Mouse (Mus musculus) forebrain, embryonic 14.5 days (tissue): Measurements from ENCODE around the gene Actr5. TPM values are rescaled to one million over a fixed set of nuclear protein-coding genes. Genes with fewer than 3 reads are reported as not detected.

ENCODE experiments used
- ATAC-seq: fragments of 200-750 bp; cut with Nextera tagmentation; 2 replicates; pipeline ENCODE4 v1.8.0; 2017; ENCODE audit warnings: mild to moderate bottlenecking, moderate library complexity
- DNase-seq: peaks from one replicate; pipeline ENCODE4 v3.0.0-alpha.2; 2015; ENCODE audit warnings: low spot score
- H3K27ac ChIP-seq: fragments of 300-500 bp; sonication (generic); 2 replicates; pipeline ENCODE4 v1.5.1; 2014; ENCODE audit warnings: low read depth, mild to moderate bottlenecking, control low read depth, low read length, moderate library complexity
- H3K27me3 ChIP-seq: fragments of 300-500 bp; sonication (generic); replicated peaks from 2 replicates; pipeline ENCODE4 v1.6.1; 2014; ENCODE audit warnings: low read length, control low read depth, mixed read lengths; ENCODE audit not compliant: control insufficient read depth, insufficient read depth
- H3K36me3 ChIP-seq: fragments of 300-500 bp; sonication (generic); 2 replicates; pipeline ENCODE4 v1.6.1; 2014; ENCODE audit warnings: low read length, control low read depth; ENCODE audit not compliant: control insufficient read depth, insufficient read depth
- H3K4me1 ChIP-seq: fragments of 300-500 bp; sonication (generic); 2 replicates; pipeline ENCODE4 v1.6.1; 2014; ENCODE audit warnings: antibody characterized with exemption, low read length, control low read depth; ENCODE audit not compliant: control insufficient read depth, insufficient read depth
- H3K4me2 ChIP-seq: fragments of 300-500 bp; sonication (generic); 2 replicates; pipeline ENCODE4 v1.6.1; 2014; ENCODE audit warnings: mild to moderate bottlenecking, control low read depth, low read length
- H3K4me3 ChIP-seq: fragments of 300-500 bp; sonication (generic); 2 replicates; pipeline ENCODE4 v1.5.1; 2014; ENCODE audit warnings: low read depth, low read length, control low read depth
- H3K9ac ChIP-seq: fragments of 300-500 bp; sonication (generic); 2 replicates; pipeline ENCODE4 v1.6.1; 2014; ENCODE audit warnings: mild to moderate bottlenecking, low read length, control low read depth, moderate library complexity
- H3K9me3 ChIP-seq: fragments of 300-500 bp; sonication (generic); replicated peaks from 2 replicates; pipeline ENCODE4 v1.6.1; 2016; ENCODE audit warnings: low read length, control low read depth, mixed read lengths; ENCODE audit not compliant: control insufficient read depth
- WGBS: fragments of 180-500 bp; shearing (Covaris S2); extraction: QIAGEN DNeasy Blood & Tissue Kit; methylation state at CpG from one replicate; pipeline ENCODE4 v1.1.7; 2014; 5-methylcytosine and 5-hydroxymethylcytosine counted together
- polyA plus RNA-seq: library from polyadenylated mRNA; unstranded; fragments of >200 nt; fragmentation: Nextera tagmentation; extraction: Ambion mirVana; gene quantifications from 2 replicates; pipeline ENCODE4 v1.2.1, GENCODE M21; 2014

Actr5 gene
- 10.4 and 12.8 TPM in 2 replicates for polyA plus RNA-seq

DNA sequence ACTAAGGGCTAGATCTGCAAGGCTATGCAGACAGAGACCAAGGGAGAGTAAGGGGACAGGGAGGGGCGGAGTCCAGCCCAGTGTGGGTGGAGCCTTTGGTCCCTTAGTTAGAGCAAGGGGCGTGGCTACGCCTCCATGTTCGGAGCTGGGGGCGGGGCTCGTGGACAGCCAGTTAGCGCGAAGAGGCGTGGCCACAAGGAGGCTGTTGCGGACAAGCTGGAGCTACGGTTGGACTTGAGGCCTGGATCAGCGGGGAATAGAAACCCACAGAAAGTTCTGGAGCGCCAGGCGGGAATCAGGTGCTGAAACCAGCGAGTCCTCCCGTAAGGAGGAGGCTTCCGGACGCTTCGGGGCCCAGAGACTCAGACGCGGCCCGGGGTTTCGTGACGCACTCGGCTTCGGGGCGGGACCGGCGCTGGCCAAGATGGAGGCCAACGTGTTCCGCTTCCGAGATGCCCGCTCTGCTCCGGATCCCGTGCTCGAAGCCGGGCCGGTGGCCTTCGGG, at the start of gene Actr5:
Gene Actr5 (plus strand): TSS at position 171 of the 505 bp plus-strand sequence.
- WGBS = under 1% methylated on average over 39 of the region's 39 CpGs
- Histone ChIP-seq H3K4me1 (peaks cover 9% of the 10 kb centered on the region), H3K27ac (peak within 1 kb of the TSS; percentile 80), H3K9ac (peak within 1 kb of the TSS; percentile 85), H3K36me3 (peaks cover 19% of the 10 kb centered on the region), H3K27me3 (no peaks in the 10 kb centered on the region), H3K4me3 (peak within 1 kb of the TSS; percentile 84), H3K9me3 (no peaks in the 10 kb centered on the region), H3K4me2 (peak within 1 kb of the TSS; percentile 84)
- DNase-seq = peak; percentile 98
- peak; percentile 94 for ATAC-seq

DNA sequence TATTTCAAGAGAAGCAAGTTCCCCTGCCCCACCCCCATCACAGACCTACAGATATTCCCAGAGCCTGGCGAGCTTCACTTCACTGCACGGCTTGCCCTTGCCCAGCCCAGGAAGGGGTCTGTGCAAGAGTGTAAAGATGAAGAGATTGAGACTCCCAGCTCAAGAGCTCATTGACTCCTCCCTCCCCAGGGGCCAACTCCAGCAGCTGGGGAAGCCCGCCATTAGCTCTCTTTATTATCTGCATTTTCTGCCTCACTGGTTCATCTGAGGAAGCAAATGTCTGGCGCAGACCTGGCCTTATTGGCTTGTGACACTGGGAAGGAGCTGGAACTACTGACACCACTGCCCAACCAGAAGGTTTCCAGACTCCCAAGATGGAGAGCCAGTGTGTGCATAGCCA, 44.7 kb upstream of the Actr5 start:
- H3K27me3 ChIP-seq = no peaks in the 10 kb centered on the region
- H3K9me3 ChIP-seq = no peaks in the 10 kb centered on the region
- no peaks in the 10 kb centered on the region for H3K36me3 ChIP-seq
- no peak overlapping the region for H3K4me2 ChIP-seq
- H3K9ac ChIP-seq = no peak overlapping the region
- ATAC-seq (no peak), DNase-seq (no peak)
- no peak overlapping the region for H3K27ac ChIP-seq
- H3K4me3 ChIP-seq = no peak overlapping the region
- 27% methylated on average over 4 of the region's 4 CpGs for WGBS
- H3K4me1 ChIP-seq = 0 out of 2 replicates have a peak, but pooled peaks cover 3% of the 10 kb centered on the region

DNA sequence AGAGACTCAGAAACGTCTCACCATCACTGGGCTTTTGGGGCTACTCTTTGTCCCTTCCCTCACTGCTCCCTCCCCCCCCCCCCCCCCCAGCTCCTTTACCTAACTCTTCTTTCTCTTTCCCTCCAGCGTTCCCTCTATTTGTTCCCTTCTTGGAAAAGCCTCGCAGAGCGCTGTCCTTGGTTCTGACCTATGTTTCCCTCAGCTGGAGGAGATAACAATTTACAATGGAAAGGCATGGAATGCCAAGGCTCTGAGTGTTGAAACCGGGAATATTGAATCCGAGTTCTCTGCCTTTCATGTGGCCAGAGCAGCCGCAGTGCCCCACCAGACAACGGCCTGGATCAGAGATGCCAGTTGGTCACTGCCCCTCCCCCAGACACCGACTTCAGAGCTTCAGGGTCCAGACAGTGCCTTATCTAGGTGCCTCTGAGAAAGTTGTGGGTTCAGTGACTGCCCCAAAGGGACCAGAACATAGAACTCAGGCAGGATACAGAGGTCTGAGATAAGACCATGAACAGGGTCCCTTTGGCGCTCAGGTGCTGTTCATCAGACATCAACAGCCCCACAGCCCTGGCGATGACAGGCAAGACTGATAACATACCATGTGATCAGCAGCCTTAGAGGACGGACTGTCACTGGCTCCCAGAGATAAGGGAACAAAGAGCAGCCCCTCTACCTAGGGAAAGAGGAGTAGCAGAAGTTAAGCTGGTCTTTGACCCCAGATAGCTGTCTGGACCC, 39.9 kb upstream of the Actr5 start:
- H3K4me2 ChIP-seq = no peak overlapping the region
- no peak for DNase-seq
- no peaks in the 10 kb centered on the region for H3K9me3 ChIP-seq
- H3K27me3 ChIP-seq = no peaks in the 10 kb centered on the region
- H3K9ac ChIP-seq = no peak overlapping the region
- 10% methylated on average over 12 of the region's 12 CpGs for WGBS
- no peak overlapping the region for H3K4me3 ChIP-seq
- no peak overlapping the region for H3K27ac ChIP-seq
- H3K36me3 ChIP-seq = no peaks in the 10 kb centered on the region
- ATAC-seq = no peak
- peaks cover 23% of the 10 kb centered on the region for H3K4me1 ChIP-seq

DNA sequence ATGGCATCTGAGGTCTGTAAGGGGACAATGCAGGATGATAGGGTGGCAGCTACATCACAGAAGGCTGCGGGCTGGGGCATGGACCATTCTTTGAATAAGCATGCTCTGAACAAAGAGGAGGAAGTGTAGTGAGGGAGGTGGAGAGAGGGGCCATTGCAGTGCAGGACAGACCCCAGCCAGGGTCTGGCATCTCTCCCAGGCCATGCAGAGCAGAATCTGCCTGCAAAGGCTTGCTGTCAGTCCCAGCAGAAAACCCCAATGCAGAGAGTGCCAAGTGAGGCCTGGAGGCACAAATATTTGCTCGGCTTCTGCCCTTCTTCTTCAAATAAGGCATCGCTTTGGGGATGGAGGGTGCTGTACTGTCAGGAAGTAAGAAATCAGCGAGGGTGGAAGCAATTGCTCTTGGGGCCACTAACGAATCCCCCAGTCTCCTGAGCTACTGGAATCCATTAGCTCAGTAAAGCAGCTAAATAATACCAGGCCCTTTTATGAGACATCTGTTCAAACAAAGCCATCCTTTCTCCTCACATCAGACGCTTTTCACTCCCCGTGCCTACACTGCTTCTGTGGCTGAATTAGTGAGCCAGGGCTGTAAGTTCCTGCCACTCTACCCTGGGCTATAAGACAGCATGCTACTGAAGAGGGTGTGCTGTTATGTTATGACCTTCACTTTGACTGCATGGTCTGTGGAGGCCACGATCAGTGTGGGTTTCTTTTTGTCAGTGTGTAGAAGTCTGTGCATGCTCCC, 36.0 kb upstream of the Actr5 start:
- Histone ChIP-seq H3K9me3 (no peaks in the 10 kb centered on the region), H3K4me2 (0 out of 2 replicates have a peak overlapping the region, but pooled peaks have one; percentile 4), H3K4me1 (peaks cover 25% of the 10 kb centered on the region), H3K36me3 (no peaks in the 10 kb centered on the region), H3K27ac (peak overlapping the region; percentile 95), H3K27me3 (no peaks in the 10 kb centered on the region), H3K9ac (no peak overlapping the region), H3K4me3 (no peak overlapping the region)
- ATAC-seq = peak; percentile 83
- DNase-seq = peak; percentile 83
- 9% methylated on average over 8 of the region's 8 CpGs for WGBS

DNA sequence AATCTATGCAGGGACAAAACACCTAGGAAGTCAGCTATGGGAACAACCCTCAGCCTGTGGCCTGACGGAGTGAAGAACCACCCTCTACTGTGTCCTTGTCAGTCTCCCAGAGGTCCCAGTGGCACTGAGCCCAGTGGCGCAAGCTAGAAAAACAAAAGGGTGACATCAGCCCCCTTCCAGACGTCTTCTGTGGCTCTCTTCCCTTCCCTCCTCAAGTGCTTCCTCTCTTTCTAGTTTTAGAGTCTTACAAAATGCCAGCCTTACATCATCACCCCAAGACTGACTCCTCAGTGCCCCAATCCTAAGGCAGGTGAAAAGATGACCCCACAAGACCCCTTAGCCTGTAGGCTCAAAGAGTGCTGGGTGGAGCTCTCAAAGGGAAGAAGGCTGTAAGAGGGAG, 34.2 kb upstream of the Actr5 start:
- H3K9me3 ChIP-seq = no peaks in the 10 kb centered on the region
- WGBS = 41% methylated on average over 3 of the region's 3 CpGs
- H3K4me3 ChIP-seq = no peak overlapping the region
- no peak overlapping the region for H3K27ac ChIP-seq
- H3K4me1 ChIP-seq = peaks cover 33% of the 10 kb centered on the region
- H3K4me2 ChIP-seq = no peak overlapping the region
- H3K36me3 ChIP-seq = no peaks in the 10 kb centered on the region
- no peak for DNase-seq
- H3K27me3 ChIP-seq = no peaks in the 10 kb centered on the region
- no peak overlapping the region for H3K9ac ChIP-seq
- ATAC-seq = no peak

DNA sequence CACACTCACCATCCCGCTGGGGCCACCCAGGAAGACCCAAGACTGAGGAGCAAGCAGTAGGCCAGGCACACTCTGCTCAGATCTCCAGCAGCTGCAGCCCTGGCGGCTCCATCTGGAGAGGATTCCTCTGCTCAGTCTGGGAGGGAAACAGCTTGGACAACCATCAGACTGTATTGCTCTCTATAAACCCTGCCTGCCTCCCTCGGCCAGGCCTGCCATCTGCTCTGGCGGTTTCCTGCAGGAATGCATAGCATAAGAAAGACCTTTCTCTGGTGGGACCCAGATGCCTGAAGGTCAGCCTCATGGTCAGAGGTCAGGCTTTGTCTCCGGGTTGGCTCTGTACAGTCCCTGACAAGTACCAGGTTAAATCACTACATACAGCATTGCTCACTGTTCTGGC, 33.4 kb upstream of the Actr5 start:
- H3K4me1 ChIP-seq = peaks cover 39% of the 10 kb centered on the region
- no peaks in the 10 kb centered on the region for H3K36me3 ChIP-seq
- no peak overlapping the region for H3K4me2 ChIP-seq
- H3K9me3 ChIP-seq = no peaks in the 10 kb centered on the region
- ATAC-seq = peak; percentile 33; the same call in 1 of the 2 replicates
- no peak overlapping the region for H3K9ac ChIP-seq
- WGBS = 66% methylated on average over 5 of the region's 5 CpGs
- no peak overlapping the region for H3K27ac ChIP-seq
- no peaks in the 10 kb centered on the region for H3K27me3 ChIP-seq
- DNase-seq = no peak
- H3K4me3 ChIP-seq = no peak overlapping the region

DNA sequence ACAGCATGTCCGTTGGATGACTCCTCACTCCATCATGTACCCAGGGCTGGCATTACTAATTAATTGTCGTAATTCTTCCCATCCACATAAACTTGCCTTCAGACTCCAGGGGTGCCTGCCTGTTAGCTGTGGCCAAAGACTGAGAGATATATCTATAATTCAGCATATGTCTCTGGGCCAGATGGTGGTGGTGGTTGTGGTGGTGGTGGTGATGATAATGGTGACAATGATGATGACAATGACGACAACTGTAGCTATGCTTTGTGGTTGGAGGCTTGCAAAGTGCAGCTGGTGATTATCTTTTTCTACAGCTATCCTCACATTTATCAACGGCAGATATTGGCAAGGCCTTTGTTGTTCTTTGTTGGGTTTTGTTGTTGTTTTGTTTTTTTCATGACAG, 31.3 kb upstream of the Actr5 start:
- H3K4me2 ChIP-seq = no peak overlapping the region
- WGBS = 79% methylated on average over 4 of the region's 4 CpGs
- no peak overlapping the region for H3K27ac ChIP-seq
- no peaks in the 10 kb centered on the region for H3K36me3 ChIP-seq
- ATAC-seq (no peak), DNase-seq (no peak)
- H3K27me3 ChIP-seq = no peaks in the 10 kb centered on the region
- H3K4me3 ChIP-seq = no peak overlapping the region
- no peaks in the 10 kb centered on the region for H3K9me3 ChIP-seq
- peaks cover 33% of the 10 kb centered on the region for H3K4me1 ChIP-seq
- H3K9ac ChIP-seq = no peak overlapping the region

DNA sequence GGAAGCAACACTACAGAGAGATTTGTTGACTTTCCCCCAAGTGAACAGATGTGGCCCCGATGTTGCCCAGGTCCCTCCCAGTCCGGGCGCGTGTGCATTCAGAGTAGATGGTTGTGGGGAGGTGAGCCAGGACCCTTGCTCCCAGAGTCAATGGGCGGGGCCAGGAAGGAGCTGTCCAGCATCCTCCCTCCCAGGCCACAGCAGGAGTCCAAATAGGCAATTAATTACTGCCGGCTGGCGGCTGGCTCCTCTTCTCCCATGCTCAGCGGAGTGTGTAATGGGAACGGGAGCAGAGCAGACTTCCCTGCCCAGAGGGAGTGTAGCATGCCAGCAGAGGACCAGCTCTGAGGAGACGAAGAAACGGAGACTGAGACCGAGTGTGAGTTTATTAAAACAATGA, 29.6 kb upstream of the Actr5 start:
- Histone ChIP-seq H3K36me3 (no peaks in the 10 kb centered on the region), H3K9ac (peak overlapping the region; percentile 46), H3K27ac (peak overlapping the region; percentile 58; the same call in 1 of the 2 replicates), H3K4me2 (peak overlapping the region; percentile 41), H3K4me1 (peaks cover 19% of the 10 kb centered on the region), H3K9me3 (no peaks in the 10 kb centered on the region), H3K4me3 (no peak overlapping the region), H3K27me3 (no peaks in the 10 kb centered on the region)
- WGBS = 1% methylated on average over 12 of the region's 12 CpGs
- ATAC-seq (peak; percentile 71), DNase-seq (peak; percentile 83)
